Mouse (Mus musculus) hindbrain, embryonic 12.5 days (tissue): ENCODE results near the gene Smtn. TPM values are rescaled to one million over a fixed set of nuclear protein-coding genes. Genes with fewer than 3 reads are reported as not detected.

ENCODE experiments used
- ATAC-seq: fragments of 200-750 bp; cut with Nextera tagmentation; 2 replicates; pipeline ENCODE4 v1.8.0; 2017; ENCODE audit warnings: moderate TSS enrichment; ENCODE audit not compliant: low FRiP score
- H3K27ac ChIP-seq: fragments of 300-500 bp; sonication (generic); 2 replicates; pipeline ENCODE4 v1.5.1; 2016; ENCODE audit warnings: mild to moderate bottlenecking
- H3K27me3 ChIP-seq: fragments of 300-500 bp; sonication (generic); 2 replicates; pipeline ENCODE4 v1.6.1; 2016; ENCODE audit warnings: mild to moderate bottlenecking
- H3K36me3 ChIP-seq: fragments of 300-500 bp; sonication (generic); 2 replicates; pipeline ENCODE4 v1.6.1; 2016; ENCODE audit warnings: mild to moderate bottlenecking
- H3K4me1 ChIP-seq: fragments of 300-500 bp; sonication (generic); 2 replicates; pipeline ENCODE4 v1.6.1; 2016
- H3K4me2 ChIP-seq: fragments of 300-500 bp; sonication (generic); replicated peaks from 2 replicates; pipeline ENCODE4 v1.6.1; 2016; ENCODE audit warnings: mild to moderate bottlenecking
- H3K4me3 ChIP-seq: fragments of 300-500 bp; sonication (generic); 2 replicates; pipeline ENCODE4 v1.5.1; 2016; ENCODE audit warnings: mild to moderate bottlenecking
- H3K9ac ChIP-seq: fragments of 300-500 bp; sonication (generic); 2 replicates; pipeline ENCODE4 v1.6.1; 2016; ENCODE audit warnings: mild to moderate bottlenecking, moderate library complexity
- H3K9me3 ChIP-seq: fragments of 300-500 bp; sonication (generic); replicated peaks from 2 replicates; pipeline ENCODE4 v1.6.1; 2016; ENCODE audit warnings: mild to moderate bottlenecking
- WGBS: fragments of 180-500 bp; shearing (Covaris S2); methylation state at CpG from one replicate; pipeline ENCODE4 v1.1.7; 2016; 5-methylcytosine and 5-hydroxymethylcytosine counted together
- polyA plus RNA-seq: library from polyadenylated mRNA; unstranded; fragments of >200 nt; fragmentation: Nextera tagmentation; extraction: Ambion mirVana; gene quantifications from 2 replicates; pipeline ENCODE4 v1.2.1, GENCODE M21; 2016

Smtn gene
- polyA plus RNA-seq, 1 experiment from 2014 or later = 42.2 TPM

GRCm38 (mm10) chr11:3515216-3515615, 25.2 kb downstream of the Smtn start:
- WGBS = 10% methylated on average over 3 of the region's 4 CpGs
- peaks cover 38% of the 10 kb centered on the region for H3K27me3 ChIP-seq
- H3K27ac ChIP-seq = no peak overlapping the region
- H3K4me1 ChIP-seq = peaks cover 27% of the 10 kb centered on the region
- no peaks in the 10 kb centered on the region for H3K9me3 ChIP-seq
- H3K36me3 ChIP-seq = 0 out of 2 replicates have a peak, but pooled peaks cover 6% of the 10 kb centered on the region
- H3K4me3 ChIP-seq = peak overlapping the region; percentile 44
- 0 out of 2 replicates have a peak, but pooled peaks have one; percentile 27 for ATAC-seq
- peak overlapping the region; percentile 63 for H3K4me2 ChIP-seq
- peak overlapping the region; percentile 48 for H3K9ac ChIP-seq

DNA sequence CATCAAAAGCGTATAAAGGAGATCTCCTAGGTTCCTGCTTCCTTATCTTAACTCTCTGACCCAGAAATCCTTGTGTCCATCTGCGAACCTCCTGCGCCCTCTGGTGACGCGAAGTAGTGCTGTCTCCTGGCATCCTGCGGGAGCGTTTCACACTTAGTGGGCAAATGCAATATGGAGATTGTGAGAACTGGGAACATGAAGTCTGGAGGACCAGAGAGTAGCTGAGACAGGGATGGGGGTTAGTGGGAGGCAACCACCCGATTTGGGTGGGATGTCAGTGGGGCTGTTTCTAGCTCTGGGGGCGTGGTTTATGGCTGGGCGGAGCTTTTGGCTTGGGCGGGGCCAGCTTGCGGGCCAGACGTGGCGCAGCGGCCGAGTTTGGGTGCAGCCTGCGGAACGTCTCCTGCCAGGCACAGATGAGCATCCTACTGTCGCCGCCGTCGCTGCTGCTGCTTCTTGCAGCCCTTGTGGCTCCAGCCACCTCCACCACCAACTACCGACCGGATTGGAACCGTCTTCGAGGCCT, 25.8 kb downstream of the Smtn start, which contains the start of gene Selenom:
Gene Selenom, plus strand, starts transcription at position 156 of the 526 bp plus-strand sequence.
- Histone ChIP-seq H3K4me3 (peak within 1 kb of the TSS; percentile 44), H3K4me2 (peak within 1 kb of the TSS; percentile 63), H3K36me3 (no peaks in the 10 kb centered on the region), H3K27me3 (peaks cover 38% of the 10 kb centered on the region), H3K9me3 (no peaks in the 10 kb centered on the region), H3K4me1 (peaks cover 27% of the 10 kb centered on the region), H3K27ac (no peak within 1 kb of the TSS), H3K9ac (peak within 1 kb of the TSS; percentile 48)
- WGBS = 0% methylated on average over 26 of the region's 26 CpGs
- ATAC-seq = peak; percentile 79

GRCm38 (mm10) chr11:3513291-3513690, 27.1 kb downstream of the Smtn start:
- no peak overlapping the region for H3K27ac ChIP-seq
- peaks cover 27% of the 10 kb centered on the region for H3K4me1 ChIP-seq
- H3K27me3 ChIP-seq = peaks cover 35% of the 10 kb centered on the region
- WGBS = 87% methylated on average over 6 of the region's 6 CpGs
- H3K4me2 ChIP-seq = no peak overlapping the region
- ATAC-seq = no peak
- no peaks in the 10 kb centered on the region for H3K9me3 ChIP-seq
- no peaks in the 10 kb centered on the region for H3K36me3 ChIP-seq
- no peak overlapping the region for H3K4me3 ChIP-seq
- no peak overlapping the region for H3K9ac ChIP-seq

DNA sequence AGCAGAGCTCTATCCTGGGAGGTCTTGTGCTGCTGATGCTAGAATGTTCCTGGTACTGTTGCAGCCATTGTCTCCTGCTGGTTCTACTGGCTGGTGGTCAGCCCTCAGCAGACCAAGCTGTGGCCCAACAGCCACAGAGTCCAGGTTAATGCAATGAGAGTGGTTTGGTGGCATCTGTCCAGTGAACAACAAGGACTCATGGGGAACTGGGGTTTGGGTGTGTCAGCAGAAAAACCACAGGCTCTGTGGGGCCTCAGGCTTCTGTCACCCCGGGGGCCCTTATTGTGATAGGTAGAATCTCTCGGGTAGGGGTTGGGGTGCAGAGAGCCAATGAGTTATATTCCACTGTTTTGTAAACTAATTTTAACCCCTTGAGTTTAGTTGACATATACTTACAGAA, 30.1 kb downstream of the Smtn start:
- Histone ChIP-seq H3K36me3 (no peaks in the 10 kb centered on the region), H3K4me3 (no peak overlapping the region), H3K4me2 (no peak overlapping the region), H3K27me3 (peaks cover 6% of the 10 kb centered on the region), H3K9ac (no peak overlapping the region), H3K9me3 (no peaks in the 10 kb centered on the region), H3K27ac (no peak overlapping the region), H3K4me1 (peaks cover 8% of the 10 kb centered on the region)
- ATAC-seq = no peak
- 82% methylated on average over 2 of the region's 2 CpGs for WGBS

- Histone ChIP-seq H3K27ac (no peak overlapping the region), H3K4me1 (0 out of 2 replicates have a peak, but pooled peaks cover 2% of the 10 kb centered on the region), H3K36me3 (no peaks in the 10 kb centered on the region), H3K4me2 (no peak overlapping the region), H3K27me3 (no peaks in the 10 kb centered on the region), H3K9ac (no peak overlapping the region), H3K9me3 (no peaks in the 10 kb centered on the region), H3K4me3 (no peak overlapping the region)
- no peak for ATAC-seq
- 76% methylated on average over 8 of the region's 8 CpGs for WGBS
These were observed 31.0 kb downstream of the Smtn start for GRCm38 (mm10) chr11:3509181-3510085.

DNA sequence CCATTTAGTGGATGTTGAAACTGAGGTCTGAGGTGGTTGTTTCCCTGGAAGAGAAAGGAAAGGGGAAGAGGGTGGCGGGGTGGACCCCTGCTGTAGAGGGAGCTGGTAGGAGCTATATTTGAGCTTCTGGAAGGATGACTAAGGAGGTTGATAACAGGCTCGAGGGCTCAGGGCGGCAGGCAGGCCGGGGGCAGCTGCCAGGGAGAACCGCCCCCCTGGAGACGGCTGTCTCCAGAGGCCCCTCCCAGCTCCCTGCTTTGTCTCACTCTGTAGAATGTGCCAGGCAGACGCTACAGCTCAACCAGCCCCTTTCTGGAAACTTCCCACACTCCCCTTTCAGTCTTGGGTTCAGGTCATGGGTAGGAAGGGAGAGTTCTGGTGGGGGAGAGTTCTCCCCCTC, 32.2 kb downstream of the Smtn start:
- Histone ChIP-seq H3K27me3 (no peaks in the 10 kb centered on the region), H3K9ac (no peak overlapping the region), H3K36me3 (no peaks in the 10 kb centered on the region), H3K27ac (no peak overlapping the region), H3K9me3 (no peaks in the 10 kb centered on the region), H3K4me3 (no peak overlapping the region), H3K4me1 (0 out of 2 replicates have a peak, but pooled peaks cover 3% of the 10 kb centered on the region), H3K4me2 (no peak overlapping the region)
- 56% methylated on average over 7 of the region's 7 CpGs for WGBS
- no peak for ATAC-seq

GRCm38 (mm10) chr11:3503755-3504693, 36.4 kb downstream of the Smtn start:
- no peak overlapping the region for H3K27ac ChIP-seq
- H3K4me1 ChIP-seq = 0 out of 2 replicates have a peak, but pooled peaks cover 3% of the 10 kb centered on the region
- no peaks in the 10 kb centered on the region for H3K9me3 ChIP-seq
- no peak overlapping the region for H3K9ac ChIP-seq
- WGBS = 72% methylated on average over 11 of the region's 11 CpGs
- no peak for ATAC-seq
- peak overlapping the region; percentile 19; the same call in 1 of the 2 replicates for H3K4me2 ChIP-seq
- H3K27me3 ChIP-seq = peaks cover 4% of the 10 kb centered on the region; the same call in 1 of the 2 replicates
- no peaks in the 10 kb centered on the region for H3K36me3 ChIP-seq
- H3K4me3 ChIP-seq = no peak overlapping the region

DNA sequence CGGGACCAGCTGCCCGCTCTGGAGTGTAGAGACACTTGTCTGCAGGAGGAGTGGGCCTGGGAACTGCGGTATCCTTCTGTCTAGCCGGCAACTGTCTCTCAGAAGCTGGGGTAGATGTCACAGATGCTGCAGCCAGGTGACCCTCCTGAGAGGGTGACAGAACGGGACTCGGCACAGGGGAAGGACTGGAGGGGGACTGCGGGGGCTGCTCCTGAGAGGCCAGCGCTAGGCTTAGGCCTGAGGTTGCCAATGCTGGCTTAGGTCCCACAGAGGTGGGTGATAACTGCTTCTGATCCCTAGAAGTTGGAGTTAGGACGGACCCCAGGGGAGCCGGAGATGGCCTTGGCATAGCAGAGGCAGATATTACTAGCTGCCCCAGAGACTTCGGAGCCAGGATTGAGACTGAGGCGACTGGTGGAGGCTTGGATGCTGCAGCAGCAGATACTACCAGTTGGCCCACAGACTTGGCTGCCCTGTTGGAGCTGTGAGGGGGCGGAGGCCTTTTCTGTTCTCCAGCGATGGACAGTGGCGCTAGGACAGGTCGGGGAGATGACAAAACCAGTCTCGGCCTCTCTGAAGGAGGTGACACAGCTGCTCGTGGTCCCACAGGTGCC, 37.8 kb downstream of the Smtn start:
- no peak overlapping the region for H3K9ac ChIP-seq
- H3K36me3 ChIP-seq = no peaks in the 10 kb centered on the region
- H3K4me3 ChIP-seq = no peak overlapping the region
- H3K27me3 ChIP-seq = peaks cover 4% of the 10 kb centered on the region; the same call in 1 of the 2 replicates
- no peaks in the 10 kb centered on the region for H3K9me3 ChIP-seq
- H3K27ac ChIP-seq = no peak overlapping the region
- H3K4me1 ChIP-seq = 0 out of 2 replicates have a peak, but pooled peaks cover 3% of the 10 kb centered on the region
- WGBS = 81% methylated on average over 18 of the region's 18 CpGs
- no peak for ATAC-seq
- no peak overlapping the region for H3K4me2 ChIP-seq

DNA sequence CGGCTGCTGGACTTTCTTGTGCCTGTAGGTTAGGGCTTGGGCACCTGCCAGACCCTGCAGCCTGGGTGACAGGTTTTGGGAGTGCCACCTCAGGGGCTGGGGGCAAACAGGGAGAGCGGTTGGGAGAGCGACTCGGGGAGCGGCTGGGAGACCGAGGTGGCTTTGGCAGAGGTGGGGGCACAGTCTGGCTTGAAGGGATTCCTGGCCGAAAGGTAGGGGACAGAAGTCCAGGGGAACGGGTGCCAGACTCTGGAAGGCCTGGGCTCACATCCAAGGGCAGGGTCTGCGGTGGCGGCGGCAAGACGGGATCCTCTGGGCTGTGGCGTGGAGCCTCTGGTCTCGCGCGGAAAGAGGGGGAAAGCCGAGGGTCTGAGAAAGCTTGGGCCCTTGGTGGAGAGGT, 38.4 kb downstream of the Smtn start:
- Histone ChIP-seq H3K4me2 (no peak overlapping the region), H3K27me3 (peaks cover 4% of the 10 kb centered on the region; the same call in 1 of the 2 replicates), H3K4me3 (no peak overlapping the region), H3K27ac (no peak overlapping the region), H3K9ac (no peak overlapping the region), H3K4me1 (0 out of 2 replicates have a peak, but pooled peaks cover 3% of the 10 kb centered on the region), H3K36me3 (no peaks in the 10 kb centered on the region), H3K9me3 (no peaks in the 10 kb centered on the region)
- ATAC-seq = no peak
- WGBS = 82% methylated on average over 17 of the region's 17 CpGs

- Histone ChIP-seq H3K4me2 (no peak overlapping the region), H3K27me3 (peaks cover 4% of the 10 kb centered on the region; the same call in 1 of the 2 replicates), H3K9ac (no peak overlapping the region), H3K36me3 (no peaks in the 10 kb centered on the region), H3K9me3 (no peaks in the 10 kb centered on the region), H3K27ac (no peak overlapping the region), H3K4me1 (no peaks in the 10 kb centered on the region), H3K4me3 (no peak overlapping the region)
- 100% methylated on average over 1 of the region's 1 CpGs for WGBS
- ATAC-seq = no peak
These were observed 43.1 kb downstream of the Smtn start for GRCm38 (mm10) chr11:3497296-3497695.

DNA sequence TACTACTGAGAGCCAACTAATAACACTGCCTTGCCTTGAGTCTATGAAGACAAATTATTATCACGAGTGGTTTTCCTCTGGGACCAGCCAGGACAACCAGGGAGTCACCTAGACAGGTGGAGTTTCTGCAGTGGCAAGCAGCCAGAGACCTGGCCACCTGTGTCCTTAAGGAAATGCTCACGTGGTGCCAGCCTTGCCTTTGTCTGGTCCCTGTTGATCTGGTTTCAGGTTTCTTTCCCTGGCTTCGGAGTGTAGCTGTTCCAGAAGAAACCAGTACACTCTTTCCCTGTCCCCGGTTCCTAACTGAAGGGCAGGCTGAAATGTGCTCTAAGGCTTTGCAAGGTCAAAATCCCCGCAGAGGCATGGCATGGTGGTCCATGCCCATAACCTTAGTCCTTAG, 43.7 kb downstream of the Smtn start:
- H3K36me3 ChIP-seq = no peaks in the 10 kb centered on the region
- no peak overlapping the region for H3K4me3 ChIP-seq
- 58% methylated on average over 5 of the region's 5 CpGs for WGBS
- no peaks in the 10 kb centered on the region for H3K4me1 ChIP-seq
- no peak overlapping the region for H3K4me2 ChIP-seq
- H3K27me3 ChIP-seq = no peaks in the 10 kb centered on the region
- H3K9me3 ChIP-seq = no peaks in the 10 kb centered on the region
- ATAC-seq = no peak
- H3K9ac ChIP-seq = no peak overlapping the region
- no peak overlapping the region for H3K27ac ChIP-seq
